Mouse (Mus musculus) megakaryocyte-erythroid progenitor cell, adult 5-6 weeks (primary cell): ENCODE measurements around the gene Kctd2. TPM values are rescaled to one million over a fixed set of nuclear protein-coding genes. Genes with fewer than 3 reads are reported as not detected.
A peak's percentile ranks its signal among the peaks of the same experiment; 100 is the strongest.
"Not testable (repeated sequence)": the region's sequence is repeated elsewhere in the genome, so short reads cannot be mapped to it uniquely, and the experiment has no call there.

Source experiments
- ATAC-seq: replicated peaks from 2 replicates; pipeline ENCODE4 v1.8.0; 2016; ENCODE audit warnings: mild to moderate bottlenecking, inconsistent platforms; ENCODE audit not compliant: severe bottlenecking, poor library complexity, low FRiP score, low TSS enrichment
- total RNA-seq, 2 experiments: library from RNA; stranded (forward) in 1 of 2; stranded (reverse) in 1 of 2; fragments of 200-1000, 215-1000 nt in 1 of 2; fragments of >200 nt in 1 of 2; fragmentation: Nextera tagmentation in 1 of 2; gene quantifications; 2 replicates each; pipeline ENCODE4 v1.2.3; 2014 to 2017

Kctd2 gene
- total RNA-seq, 2 experiments from 2014 or later = 10.9 to 17.4 TPM

- ATAC-seq = no peak
These were observed 42.4 kb downstream of the Kctd2 start, which contains the start of gene Slc16a5 for GRCm38 (mm10) chr11:115462243-115462891. Slc16a5 (plus strand) TSS chr11:115462474.

GRCm38 (mm10) chr11:115463397-115463796 is 43.5 kb downstream of the Kctd2 start:
- ATAC-seq = no peak

- ATAC-seq = no peak
These were observed 44.9 kb downstream of the Kctd2 start for GRCm38 (mm10) chr11:115464851-115465250.

- ATAC-seq = no peak
These were observed 47.3 kb downstream of the Kctd2 start for GRCm38 (mm10) chr11:115467217-115467618.

GRCm38 (mm10) chr11:115472183-115472582 is 52.3 kb downstream of the Kctd2 start:
- no peak for ATAC-seq

GRCm38 (mm10) chr11:115473626-115474275 is 53.8 kb downstream of the Kctd2 start:
- peak; percentile 62 for ATAC-seq

GRCm38 (mm10) chr11:115475025-115475757 is 55.3 kb downstream of the Kctd2 start, which contains the start of gene Armc7:
Armc7 (plus strand) TSS chr11:115475667.
- ATAC-seq = peak; percentile 93

- ATAC-seq = peak; percentile 11; the same call in 1 of the 2 replicates
These were observed 55.9 kb downstream of the Kctd2 start for GRCm38 (mm10) chr11:115475758-115476237.

- ATAC-seq = not testable (repeated sequence)
These were observed 56.7 kb downstream of the Kctd2 start for GRCm38 (mm10) chr11:115476630-115477029.

- not testable (repeated sequence) for ATAC-seq
These were observed 57.5 kb downstream of the Kctd2 start for GRCm38 (mm10) chr11:115477388-115477787.

- no peak for ATAC-seq
These were observed 58.5 kb downstream of the Kctd2 start for GRCm38 (mm10) chr11:115478296-115478938.

Other genes with a start within 250 kb of the Kctd2 start
- gene Tmem104, start 232.6 kb upstream of the Kctd2 start, total RNA-seq (2014; fragmentation: Nextera tagmentation) = 5.0 and 10.1 TPM in 2 replicates
- gene Tmem104, start 232.6 kb upstream of the Kctd2 start, total RNA-seq (2017) = 1.8 and 7.9 TPM in 2 replicates
- 15.0 and 24.9 TPM in 2 replicates for gene Nat9, start 232.3 kb upstream of the Kctd2 start, total RNA-seq (2014; fragmentation: Nextera tagmentation)
- 19.4 and 51.5 TPM in 2 replicates for gene Nat9, start 232.3 kb upstream of the Kctd2 start, total RNA-seq (2017)
- gene Grin2c, start 152.9 kb upstream of the Kctd2 start, total RNA-seq (2014; fragmentation: Nextera tagmentation) = not detected in 2 replicates
- gene Grin2c, start 152.9 kb upstream of the Kctd2 start, total RNA-seq (2017) = not detected in 2 replicates
- gene Fdxr, start 143.1 kb upstream of the Kctd2 start, total RNA-seq (2014; fragmentation: Nextera tagmentation) = 17.0 and 18.6 TPM in 2 replicates
- gene Fdxr, start 143.1 kb upstream of the Kctd2 start, total RNA-seq (2017) = 5.9 and 20.8 TPM in 2 replicates
- 0.17 TPM in 1 of 2 replicates, not detected in the other for gene Fads6, start 122.5 kb upstream of the Kctd2 start, total RNA-seq (2014; fragmentation: Nextera tagmentation)
- gene Fads6, start 122.5 kb upstream of the Kctd2 start, total RNA-seq (2017) = 0.38 TPM in 1 of 2 replicates, not detected in the other
- not detected in 2 replicates for gene Otop2, start 113.0 kb upstream of the Kctd2 start, total RNA-seq (2014; fragmentation: Nextera tagmentation)
- gene Otop2, start 113.0 kb upstream of the Kctd2 start, total RNA-seq (2017) = not detected in 2 replicates
- not detected in 2 replicates for gene Ush1g, start 98.1 kb upstream of the Kctd2 start, total RNA-seq (2014; fragmentation: Nextera tagmentation)
- not detected in 2 replicates for gene Ush1g, start 98.1 kb upstream of the Kctd2 start, total RNA-seq (2017)
- not detected in 2 replicates for gene Otop3, start 85.4 kb upstream of the Kctd2 start, total RNA-seq (2014; fragmentation: Nextera tagmentation)
- not detected in 2 replicates for gene Otop3, start 85.4 kb upstream of the Kctd2 start, total RNA-seq (2017)
- 0.17 TPM in 1 of 2 replicates, not detected in the other for gene Hid1, start 52.4 kb upstream of the Kctd2 start, total RNA-seq (2014; fragmentation: Nextera tagmentation)
- not detected in 2 replicates for gene Hid1, start 52.4 kb upstream of the Kctd2 start, total RNA-seq (2017)
- gene Cdr2l, start 38.2 kb upstream of the Kctd2 start, total RNA-seq (2014; fragmentation: Nextera tagmentation) = not detected in 2 replicates
- gene Cdr2l, start 38.2 kb upstream of the Kctd2 start, total RNA-seq (2017) = 0.38 TPM in 1 of 2 replicates, not detected in the other
- 81.8 and 92.4 TPM in 2 replicates for gene Mrpl58, start 16.4 kb upstream of the Kctd2 start, total RNA-seq (2014; fragmentation: Nextera tagmentation)
- gene Mrpl58, start 16.4 kb upstream of the Kctd2 start, total RNA-seq (2017) = 56.9 and 64.4 TPM in 2 replicates
- gene Atp5h, start 166 bp upstream of the Kctd2 start, total RNA-seq (2014; fragmentation: Nextera tagmentation) = 864 and 908 TPM in 2 replicates
- 793 and 990 TPM in 2 replicates for gene Atp5h, start 166 bp upstream of the Kctd2 start, total RNA-seq (2017)
- gene Trim80, start 20.4 kb downstream of the Kctd2 start, total RNA-seq (2014; fragmentation: Nextera tagmentation) = not detected in 2 replicates
- gene Trim80, start 20.4 kb downstream of the Kctd2 start, total RNA-seq (2017) = not detected in 2 replicates
- not detected in 2 replicates for gene Slc16a5, start 42.3 kb downstream of the Kctd2 start, total RNA-seq (2014; fragmentation: Nextera tagmentation)
- not detected in 2 replicates for gene Slc16a5, start 42.3 kb downstream of the Kctd2 start, total RNA-seq (2017)
- gene Armc7, start 55.5 kb downstream of the Kctd2 start, total RNA-seq (2014; fragmentation: Nextera tagmentation) = 4.2 and 10.1 TPM in 2 replicates
- gene Armc7, start 55.5 kb downstream of the Kctd2 start, total RNA-seq (2017) = 8.3 and 8.7 TPM in 2 replicates
- 81.6 and 117 TPM in 2 replicates for gene Nt5c, start 71.7 kb downstream of the Kctd2 start, total RNA-seq (2014; fragmentation: Nextera tagmentation)
- gene Nt5c, start 71.7 kb downstream of the Kctd2 start, total RNA-seq (2017) = 79.8 and 101 TPM in 2 replicates
- 167 and 191 TPM in 2 replicates for gene Jpt1, start 94.3 kb downstream of the Kctd2 start, total RNA-seq (2014; fragmentation: Nextera tagmentation)
- gene Jpt1, start 94.3 kb downstream of the Kctd2 start, total RNA-seq (2017) = 122 and 142 TPM in 2 replicates
- gene Sumo2, start 116.1 kb downstream of the Kctd2 start, total RNA-seq (2014; fragmentation: Nextera tagmentation) = 541 and 596 TPM in 2 replicates
- gene Sumo2, start 116.1 kb downstream of the Kctd2 start, total RNA-seq (2017) = 518 and 674 TPM in 2 replicates
- 256 and 306 TPM in 2 replicates for gene Nup85, start 144.3 kb downstream of the Kctd2 start, total RNA-seq (2014; fragmentation: Nextera tagmentation)
- 179 and 228 TPM in 2 replicates for gene Nup85, start 144.3 kb downstream of the Kctd2 start, total RNA-seq (2017)
- gene Mrps7, start 183.8 kb downstream of the Kctd2 start, total RNA-seq (2014; fragmentation: Nextera tagmentation) = 55.7 and 76.8 TPM in 2 replicates
- 40.5 and 67.1 TPM in 2 replicates for gene Mrps7, start 183.8 kb downstream of the Kctd2 start, total RNA-seq (2017)
- gene Gga3, start 183.9 kb downstream of the Kctd2 start, total RNA-seq (2014; fragmentation: Nextera tagmentation) = 53.5 and 69.9 TPM in 2 replicates
- 21.6 and 67.6 TPM in 2 replicates for gene Gga3, start 183.9 kb downstream of the Kctd2 start, total RNA-seq (2017)
- 54.6 and 55.4 TPM in 2 replicates for gene Mif4gd, start 192.8 kb downstream of the Kctd2 start, total RNA-seq (2014; fragmentation: Nextera tagmentation)
- 29.3 and 45.4 TPM in 2 replicates for gene Mif4gd, start 192.8 kb downstream of the Kctd2 start, total RNA-seq (2017)
- 20.5 and 32.1 TPM in 2 replicates for gene Slc25a19, start 208.2 kb downstream of the Kctd2 start, total RNA-seq (2014; fragmentation: Nextera tagmentation)
- gene Slc25a19, start 208.2 kb downstream of the Kctd2 start, total RNA-seq (2017) = 14.2 and 19.6 TPM in 2 replicates